Mouse (Mus musculus) urinary bladder, postnatal 4 days (tissue): Measurements from ENCODE around the gene Fhad1.
A peak's percentile ranks its signal among the peaks of the same experiment; 100 is the strongest.

Experiments used
- DNase-seq, 2 experiments: peaks; one replicate each; pipeline ENCODE4 v3.0.0; 2021 to 2022; ENCODE audit warnings: low spot score in 2 of 2

Gene Fhad1

GRCm38 (mm10) chr4:141886385-141886968, 128.4 kb downstream of the Fhad1 start:
- DNase-seq, result no peak

GRCm38 (mm10) chr4:141885451-141885850, 129.4 kb downstream of the Fhad1 start:
- DNase-seq, result no peak

- no peak for DNase-seq
These were observed 132.0 kb downstream of the Fhad1 start for GRCm38 (mm10) chr4:141882858-141883257.

GRCm38 (mm10) chr4:141881950-141882349, 132.9 kb downstream of the Fhad1 start:
- no peak for DNase-seq

DNA sequence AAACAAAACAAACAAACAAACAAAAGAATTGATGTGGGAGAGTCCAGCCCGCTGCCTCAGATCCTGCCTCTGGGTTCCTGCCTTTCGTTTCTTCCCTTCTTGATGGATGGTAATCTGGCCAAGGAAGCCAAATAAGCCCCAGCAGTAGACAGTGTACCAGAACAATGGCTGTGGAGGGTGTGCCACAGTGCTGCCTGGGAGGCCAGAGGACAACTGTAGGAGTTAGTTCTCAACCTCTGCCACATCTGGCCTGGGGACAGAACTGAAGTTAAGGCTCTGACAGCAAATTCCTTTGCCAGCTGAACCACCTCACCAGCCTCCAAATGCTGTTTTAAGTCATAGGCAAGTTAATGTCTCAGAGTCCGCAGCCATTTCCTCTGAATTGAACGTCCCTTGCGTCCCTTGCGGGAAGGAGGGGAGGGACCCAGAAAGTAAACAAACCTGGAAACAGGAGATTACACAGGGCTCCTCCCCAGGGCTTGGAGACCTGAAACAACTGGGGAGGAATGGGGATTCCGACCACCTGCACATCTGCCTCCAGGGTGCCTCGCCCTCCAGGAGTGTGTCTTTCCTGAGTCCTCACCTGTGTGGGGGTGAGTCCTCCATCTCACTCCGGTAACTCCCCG, 133.5 kb downstream of the Fhad1 start:
- DNase-seq, result no peak

DNA sequence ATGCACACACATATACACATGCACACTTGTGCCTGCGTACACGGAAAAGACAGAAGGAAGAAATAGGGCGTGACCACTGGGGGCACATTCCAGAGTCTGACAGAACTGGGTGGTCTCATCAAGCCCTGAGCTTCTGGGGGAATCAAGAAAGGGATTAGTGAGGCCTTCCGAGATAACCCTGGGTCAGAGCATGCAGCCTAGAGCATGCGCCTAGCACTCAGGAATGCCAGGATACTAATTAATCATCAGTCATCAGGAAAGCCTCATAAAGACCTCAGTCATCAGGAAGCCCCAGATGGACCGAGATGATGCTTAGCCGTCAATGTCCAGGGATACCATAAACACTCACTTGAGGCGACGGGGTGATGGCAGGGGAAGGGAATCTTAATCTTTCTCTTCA, 135.0 kb downstream of the Fhad1 start:
- no peak for DNase-seq

DNA sequence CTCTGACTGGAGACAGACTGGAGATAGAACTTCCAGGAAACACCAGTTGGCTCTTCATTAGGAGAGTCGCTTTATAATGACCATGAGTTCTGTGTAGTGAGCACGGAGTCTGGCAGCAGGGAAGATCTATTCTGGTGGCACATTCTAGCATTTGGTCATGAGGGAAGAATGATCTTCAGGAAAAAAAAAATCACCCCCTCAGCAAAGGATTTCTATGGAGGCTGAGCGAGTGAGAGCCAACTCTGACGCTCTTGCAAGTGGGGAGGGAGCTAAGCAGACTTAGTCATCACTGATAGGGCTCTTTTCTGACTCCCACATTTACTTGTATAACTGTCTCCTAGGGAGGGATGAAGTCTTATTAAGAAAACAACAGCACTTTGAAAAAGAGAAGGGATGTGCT, 135.8 kb downstream of the Fhad1 start:
- no peak for DNase-seq

GRCm38 (mm10) chr4:141878621-141879020, 136.3 kb downstream of the Fhad1 start:
- DNase-seq, result no peak

- no peak for DNase-seq
These were observed 139.3 kb downstream of the Fhad1 start for GRCm38 (mm10) chr4:141875481-141876108.

- DNase-seq, result peak; percentile 73 to 82
These were observed 140.1 kb downstream of the Fhad1 start, which contains the start of gene Efhd2 for GRCm38 (mm10) chr4:141874601-141875460. Gene Efhd2 (minus strand): TSS chr4:141874920.

DNA sequence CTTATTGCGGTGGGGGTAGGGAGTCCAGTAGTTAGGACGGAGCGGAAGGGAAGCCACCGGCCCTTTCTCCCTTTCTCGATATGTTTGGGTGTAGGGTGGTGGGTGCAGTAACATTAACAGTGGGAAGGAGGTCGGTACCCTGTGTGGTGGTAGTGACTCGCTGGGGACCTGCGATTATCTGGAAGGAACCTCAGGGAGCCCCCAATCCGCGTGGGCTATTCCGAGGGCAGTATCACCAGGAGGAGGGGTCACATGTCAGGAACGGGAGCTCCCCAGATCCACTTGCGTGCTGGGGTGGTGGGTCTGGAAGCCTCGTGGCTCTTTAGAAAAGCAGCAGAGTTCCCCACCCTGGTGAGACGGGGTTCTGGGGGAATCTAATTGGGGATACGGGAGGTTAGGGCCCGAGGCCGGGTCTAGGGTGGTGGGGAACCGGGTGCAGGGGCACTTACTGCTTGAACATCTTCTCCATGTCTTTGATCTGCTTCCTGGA, 140.7 kb downstream of the Fhad1 start:
- no peak for DNase-seq

- DNase-seq, result no peak
These were observed 141.9 kb downstream of the Fhad1 start for GRCm38 (mm10) chr4:141872977-141873376.

DNA sequence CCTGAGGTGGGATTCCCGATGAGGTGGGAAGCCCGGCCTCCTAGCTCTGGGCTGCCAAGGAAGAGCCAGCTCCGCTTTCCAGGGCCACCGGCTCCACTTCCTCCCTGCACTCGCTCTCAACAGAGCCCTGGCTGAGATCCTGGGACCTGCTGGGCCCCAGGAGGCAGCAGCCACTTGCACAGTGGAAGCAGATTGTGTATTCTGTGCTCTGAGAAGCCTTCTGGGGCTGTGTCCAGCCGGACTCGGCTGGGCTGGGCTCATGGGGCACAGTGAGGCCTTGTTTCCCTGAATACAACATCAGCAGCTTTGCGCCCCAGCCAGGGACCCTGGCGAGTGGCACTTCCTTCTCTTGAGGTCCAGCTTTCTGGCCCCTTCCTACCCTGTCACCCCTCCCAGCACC, 143.0 kb downstream of the Fhad1 start:
- DNase-seq, result no peak

DNA sequence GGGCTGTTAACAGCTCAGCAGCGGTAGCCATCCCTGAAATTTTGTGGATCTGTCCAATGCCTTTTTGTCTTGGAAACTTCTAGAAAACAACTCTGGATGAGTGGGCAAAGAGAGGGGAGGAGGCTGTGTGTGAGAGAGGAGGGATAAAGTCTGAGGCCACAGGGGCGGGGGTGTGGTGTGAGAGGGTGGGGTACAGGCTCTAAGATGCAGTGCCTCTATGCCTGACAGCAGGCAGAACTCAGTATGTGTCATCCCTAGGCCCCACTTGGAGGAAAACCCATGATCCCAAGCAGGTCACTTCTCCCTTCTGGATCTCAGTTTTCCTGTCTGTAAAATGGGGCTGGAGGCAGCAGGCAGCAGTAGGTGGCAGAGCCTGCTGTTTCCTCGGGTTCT, 143.6 kb downstream of the Fhad1 start:
- no peak for DNase-seq

- no peak for DNase-seq
These were observed 144.1 kb downstream of the Fhad1 start for GRCm38 (mm10) chr4:141870666-141871332.

DNA sequence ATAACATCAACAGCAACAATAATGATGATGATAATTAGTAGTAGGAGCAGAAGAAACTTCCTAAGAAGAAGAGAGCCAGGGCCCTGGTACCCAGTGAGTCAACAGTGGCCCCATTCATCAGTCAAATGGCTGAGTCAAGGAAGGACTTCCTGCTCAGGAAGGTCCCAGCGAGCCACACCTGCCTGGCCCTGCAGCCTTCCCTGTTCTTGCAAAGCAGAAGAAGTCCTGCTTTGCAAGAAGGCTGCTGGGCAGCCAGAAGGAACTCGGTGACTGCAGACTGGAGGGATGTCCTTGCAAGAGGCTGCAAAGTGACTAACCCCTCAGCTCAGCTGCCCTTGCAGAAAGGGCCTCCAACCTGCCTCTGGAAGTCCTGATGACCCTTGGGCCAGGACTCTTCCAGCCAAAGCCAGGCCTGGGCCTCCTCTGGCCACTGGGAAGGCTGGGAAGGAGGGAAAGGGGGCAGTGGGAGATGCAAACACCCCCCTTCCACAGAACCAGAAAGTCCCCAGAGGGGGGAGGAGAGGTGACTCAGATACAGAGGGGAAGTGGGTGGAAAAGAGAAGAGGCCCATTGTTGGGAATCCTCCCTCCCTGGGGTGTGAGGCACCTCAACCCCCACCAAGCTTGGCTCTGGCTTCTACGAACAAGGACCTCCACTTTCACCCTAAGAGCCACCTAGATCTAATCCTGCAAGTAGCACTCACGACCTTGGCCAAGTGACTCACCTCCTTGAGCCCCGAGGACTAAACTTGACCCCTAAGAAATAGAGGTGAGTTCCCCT, 145.3 kb downstream of the Fhad1 start:
- no peak for DNase-seq

DNA sequence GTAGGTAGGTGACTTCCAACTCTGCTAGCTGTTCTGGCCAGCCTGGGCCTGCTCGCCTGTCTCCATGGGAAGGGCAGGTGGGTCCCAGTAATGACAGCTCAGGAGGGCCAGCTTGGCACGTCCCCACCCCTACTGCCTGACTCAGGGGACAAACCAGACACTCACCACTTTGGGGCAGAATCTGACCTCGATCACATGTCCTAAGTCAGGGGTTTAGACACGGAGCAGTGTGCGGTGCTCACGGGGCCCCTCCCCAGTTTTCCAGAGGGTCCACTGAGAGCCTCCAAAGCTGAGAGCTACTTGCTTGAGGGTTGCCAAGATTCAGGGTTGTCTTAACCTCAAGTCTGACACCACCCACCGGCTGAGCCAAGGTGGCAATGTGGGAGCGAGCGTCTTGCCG, 146.8 kb downstream of the Fhad1 start:
- no peak for DNase-seq

GRCm38 (mm10) chr4:141867498-141867897, 147.4 kb downstream of the Fhad1 start:
- peak in 1 of 2 experiments; percentile 48 for DNase-seq

- DNase-seq, result peak in 1 of 2 experiments; percentile 53
These were observed 147.9 kb downstream of the Fhad1 start for GRCm38 (mm10) chr4:141866933-141867490.

GRCm38 (mm10) chr4:141865600-141865999, 149.3 kb downstream of the Fhad1 start:
- DNase-seq, result no peak
